ENCODE assay signal across 22 mouse cellular contexts in genomic region chr5:30833416-30833815, GRCm38 (mm10). TPM values are rescaled to one million over a fixed set of nuclear protein-coding genes. Genes with fewer than 3 reads are reported as not detected.
DNase-seq lines count a peak whose midpoint lies in the region; ATAC-seq lines count a peak whose summit lies in the region.
"Had no signal": no experiment of that assay in that cellular context is flagged by ENCODE, and none has a peak within 500 bp of the region (broad histone marks: within the 10 kb centered on the region; RNA-seq: fewer than 3 reads in every experiment).

No protein-coding gene starts in this region.

- DNase-seq in adrenal gland, adult 2 months, result peak; percentile 69
- no peak for DNase-seq in adrenal gland, postnatal 4 days (ENCODE audit: low spot score in 2 of 2)
- no peak for DNase-seq in liver
- no peak for DNase-seq in forebrain, embryonic 10.5 days (ENCODE audit: extremely low spot score, low spot score)
- no peak for DNase-seq in testis, postnatal 10 days (ENCODE audit: low spot score)
- DNase-seq: cerebellum, adult 11 months; gastrocnemius, adult 2 months; heart, adult 11 months; heart, postnatal 4 days; lung, postnatal 14 days had no signal

- no peaks in the 10 kb centered on the region for H3K36me3 ChIP-seq in liver, embryonic 16.5 days (ENCODE audit: control insufficient read depth, insufficient read depth)
- no peaks in the 10 kb centered on the region for H3K36me3 ChIP-seq in intestine, embryonic 15.5 days
- H3K36me3 ChIP-seq in forebrain, embryonic 10.5 days (replicated peaks), result peaks cover 19% of the 10 kb centered on the region
- H3K36me3 ChIP-seq in hindbrain, embryonic 13.5 days, result peaks cover 31% of the 10 kb centered on the region
- H3K36me3 ChIP-seq: liver, embryonic 15.5 days had no signal

- no peak overlapping the region; the same call in 1 of the 2 replicates for H3K27ac ChIP-seq in liver, embryonic 16.5 days (ENCODE audit: low read length)
- no peak overlapping the region for H3K27ac ChIP-seq in intestine, embryonic 15.5 days
- no peak overlapping the region for H3K27ac ChIP-seq in forebrain, embryonic 10.5 days
- no peak overlapping the region for H3K27ac ChIP-seq in hindbrain, embryonic 13.5 days
- H3K27ac ChIP-seq: embryonic facial prominence, embryonic 10.5 days; gastrocnemius, adult 2 months; hindbrain, postnatal 0 days; layer of hippocampus, adult 2 months; left cerebral cortex, adult 2 months; limb, embryonic 10.5 days; liver, embryonic 15.5 days had no signal

- no peak overlapping the region for H3K4me3 ChIP-seq in liver, embryonic 16.5 days (ENCODE audit: low read depth, low read length)
- H3K4me3 ChIP-seq in intestine, embryonic 15.5 days (replicated peaks), result no peak overlapping the region
- H3K4me3 ChIP-seq in forebrain, embryonic 10.5 days, result no peak overlapping the region
- H3K4me3 ChIP-seq in hindbrain, embryonic 13.5 days, result no peak overlapping the region
- H3K4me3 ChIP-seq: embryonic facial prominence, embryonic 10.5 days; erythroblast, embryonic 14.5 days; gastrocnemius, adult 2 months; layer of hippocampus, adult 2 months; left cerebral cortex, adult 2 months; limb, embryonic 10.5 days; liver, embryonic 15.5 days; megakaryocyte, embryonic 14.5 days had no signal

- H3K9ac ChIP-seq in liver, embryonic 16.5 days (ENCODE audit: low read depth, low read length), result no peak overlapping the region
- no peak overlapping the region for H3K9ac ChIP-seq in intestine, embryonic 15.5 days
- no peak overlapping the region for H3K9ac ChIP-seq in hindbrain, embryonic 13.5 days
- H3K9ac ChIP-seq: liver, embryonic 15.5 days had no signal

- H3K4me2 ChIP-seq in liver, embryonic 16.5 days (ENCODE audit: low read depth, low read length), result no peak overlapping the region
- no peak overlapping the region for H3K4me2 ChIP-seq in intestine, embryonic 15.5 days (replicated peaks)
- H3K4me2 ChIP-seq in hindbrain, embryonic 13.5 days, result no peak overlapping the region
- H3K4me2 ChIP-seq: liver, embryonic 15.5 days had no signal

- peak; percentile 54; the same call in 1 of the 2 replicates for ATAC-seq in liver, embryonic 16.5 days (ENCODE audit: low read depth)
- ATAC-seq in intestine, embryonic 15.5 days, result peak; percentile 53; the same call in 1 of the 2 replicates
- no peak for ATAC-seq in hindbrain, embryonic 13.5 days (ENCODE audit: low FRiP score)
- ATAC-seq: hindbrain, postnatal 0 days had no signal

- 42% methylated on average over 3 of the region's 3 CpGs for WGBS in liver, embryonic 16.5 days (ENCODE audit: insufficient replicate concordance)
- WGBS in intestine, embryonic 15.5 days, result 87% methylated on average over 3 of the region's 3 CpGs
- WGBS in forebrain, embryonic 10.5 days, result 91% methylated on average over 3 of the region's 3 CpGs
- 86% methylated on average over 3 of the region's 3 CpGs for WGBS in hindbrain, embryonic 13.5 days

- H3K4me1 ChIP-seq in liver, embryonic 16.5 days (ENCODE audit: control insufficient read depth, low read depth, low read length), result peaks cover 3% of the 10 kb centered on the region; the same call in 1 of the 2 replicates
- H3K4me1 ChIP-seq in intestine, embryonic 15.5 days (replicated peaks), result no peaks in the 10 kb centered on the region
- no peaks in the 10 kb centered on the region for H3K4me1 ChIP-seq in forebrain, embryonic 10.5 days
- no peaks in the 10 kb centered on the region for H3K4me1 ChIP-seq in hindbrain, embryonic 13.5 days (replicated peaks)
- H3K4me1 ChIP-seq: embryonic facial prominence, embryonic 10.5 days; limb, embryonic 10.5 days; megakaryocyte, embryonic 14.5 days had no signal

- no peaks in the 10 kb centered on the region for H3K27me3 ChIP-seq in liver, embryonic 16.5 days (ENCODE audit: control insufficient read depth, insufficient read depth, low read depth, low read length)
- no peaks in the 10 kb centered on the region for H3K27me3 ChIP-seq in intestine, embryonic 15.5 days (replicated peaks)
- no peaks in the 10 kb centered on the region for H3K27me3 ChIP-seq in forebrain, embryonic 10.5 days (ENCODE audit: poor library complexity, severe bottlenecking)
- no peaks in the 10 kb centered on the region for H3K27me3 ChIP-seq in hindbrain, embryonic 13.5 days
- H3K27me3 ChIP-seq: CH12.LX; liver, embryonic 15.5 days had no signal

- no peaks in the 10 kb centered on the region for H3K9me3 ChIP-seq in liver, embryonic 16.5 days (replicated peaks; ENCODE audit: control insufficient read depth, low read length)
- no peaks in the 10 kb centered on the region for H3K9me3 ChIP-seq in intestine, embryonic 15.5 days
- H3K9me3 ChIP-seq in forebrain, embryonic 10.5 days, result peaks cover 8% of the 10 kb centered on the region
- H3K9me3 ChIP-seq in hindbrain, embryonic 13.5 days, result peaks cover 6% of the 10 kb centered on the region
- H3K9me3 ChIP-seq: limb, embryonic 10.5 days; liver, embryonic 15.5 days had no signal

RNA-seq across cellular contexts. Expression of gene Mapre3, which starts 19.0 kb away (rescaled TPM):
- 10 to 100 TPM; 60.0 to 79.0 TPM for total RNA-seq in adrenal gland, adult 2 months (2021)
- polyA plus RNA-seq in adrenal gland, adult 2 months (2012; rRNA removed), result 103 and 134 TPM in 2 replicates
- total RNA-seq in adrenal gland, postnatal 4 days (2021), result 10 to 100 TPM; 43.3 to 47.1 TPM
- 2.0 and 3.3 TPM in 2 replicates for polyA plus RNA-seq in liver, embryonic 16.5 days (2015; fragmentation: Nextera tagmentation; extraction: Ambion mirVana)
- 17.4 and 17.5 TPM in 2 replicates for polyA plus RNA-seq in intestine, embryonic 15.5 days (2015; fragmentation: Nextera tagmentation; extraction: Ambion mirVana)
- polyA plus RNA-seq in forebrain, embryonic 10.5 days (2016; fragmentation: Nextera tagmentation; extraction: Ambion mirVana), result 15.6 and 16.5 TPM in 2 replicates
- polyA plus RNA-seq in hindbrain, embryonic 13.5 days (2015; fragmentation: Nextera tagmentation; extraction: Ambion mirVana), result 108 and 115 TPM in 2 replicates

RNA-seq across cellular contexts. Expression of gene Tmem214, which starts 34.4 kb away (rescaled TPM):
- total RNA-seq in adrenal gland, adult 2 months (2021), result 10 to 100 TPM; 51.9 to 62.2 TPM
- 87.6 and 96.9 TPM in 2 replicates for polyA plus RNA-seq in adrenal gland, adult 2 months (2012; rRNA removed)
- 10 to 100 TPM; 61.2 to 63.4 TPM for total RNA-seq in adrenal gland, postnatal 4 days (2021)
- 40.1 and 41.7 TPM in 2 replicates for polyA plus RNA-seq in liver, embryonic 16.5 days (2015; fragmentation: Nextera tagmentation; extraction: Ambion mirVana)
- polyA plus RNA-seq in intestine, embryonic 15.5 days (2015; fragmentation: Nextera tagmentation; extraction: Ambion mirVana), result 72.3 and 76.3 TPM in 2 replicates
- polyA plus RNA-seq in forebrain, embryonic 10.5 days (2016; fragmentation: Nextera tagmentation; extraction: Ambion mirVana), result 62.3 and 63.2 TPM in 2 replicates
- polyA plus RNA-seq in hindbrain, embryonic 13.5 days (2015; fragmentation: Nextera tagmentation; extraction: Ambion mirVana), result 59.5 and 61.9 TPM in 2 replicates

RNA-seq across cellular contexts. Expression of gene Agbl5, which starts 55.1 kb away (rescaled TPM):
- 1 to 10 TPM; 7.6 to 9.2 TPM for total RNA-seq in adrenal gland, adult 2 months (2021)
- polyA plus RNA-seq in adrenal gland, adult 2 months (2012; rRNA removed), result 25.3 and 27.5 TPM in 2 replicates
- total RNA-seq in adrenal gland, postnatal 4 days (2021), result 10 to 100 TPM; 26.8 to 30.6 TPM
- 5.7 and 6.1 TPM in 2 replicates for polyA plus RNA-seq in liver, embryonic 16.5 days (2015; fragmentation: Nextera tagmentation; extraction: Ambion mirVana)
- polyA plus RNA-seq in intestine, embryonic 15.5 days (2015; fragmentation: Nextera tagmentation; extraction: Ambion mirVana), result 13.9 and 16.4 TPM in 2 replicates
- 19.9 and 20.1 TPM in 2 replicates for polyA plus RNA-seq in forebrain, embryonic 10.5 days (2016; fragmentation: Nextera tagmentation; extraction: Ambion mirVana)
- polyA plus RNA-seq in hindbrain, embryonic 13.5 days (2015; fragmentation: Nextera tagmentation; extraction: Ambion mirVana), result 23.6 and 24.8 TPM in 2 replicates
